Mouse (Mus musculus): ENCODE data around the gene Etfa. TPM values are rescaled to one million over a fixed set of nuclear protein-coding genes. Genes with fewer than 3 reads are reported as not detected.

Gene Etfa
- total RNA-seq, 1 experiment from 2014 or later = 49.0 TPM

DNA sequence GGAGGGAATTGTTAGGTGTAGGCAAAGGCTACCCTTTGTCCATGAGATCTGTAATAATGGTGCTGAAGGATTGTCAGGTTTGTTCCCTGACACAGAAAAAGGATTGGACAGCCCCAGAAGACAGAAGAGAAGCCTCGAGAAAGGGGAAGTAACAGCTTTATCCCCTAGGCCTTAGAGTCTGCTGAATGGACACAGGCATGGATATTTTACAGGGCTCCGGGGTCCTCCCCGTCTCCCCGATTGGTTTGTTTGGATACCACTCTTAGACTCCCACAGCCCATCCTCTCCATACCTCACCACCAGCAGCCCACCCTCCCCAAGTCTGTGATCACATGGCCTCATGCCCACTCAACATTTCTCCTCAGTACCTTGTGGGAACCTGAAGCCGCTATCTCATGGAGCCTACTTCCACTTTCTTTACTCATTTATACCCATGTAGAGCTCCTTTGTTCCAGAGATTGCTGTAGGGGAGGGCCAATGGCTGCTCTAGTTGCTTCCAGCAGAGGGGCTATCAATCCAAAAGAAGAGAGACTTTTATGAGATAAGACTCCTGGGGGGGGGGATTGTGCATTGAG is 72.8 kb downstream of the Etfa start:
- ATAC-seq (replicated peaks in 1 of 2; ENCODE audit: insufficient read depth in 1 of 2, low FRiP score in 2 of 2, low TSS enrichment in 1 of 2, low read depth in 1 of 2, poor library complexity in 2 of 2, severe bottlenecking in 2 of 2) = no peak

DNA sequence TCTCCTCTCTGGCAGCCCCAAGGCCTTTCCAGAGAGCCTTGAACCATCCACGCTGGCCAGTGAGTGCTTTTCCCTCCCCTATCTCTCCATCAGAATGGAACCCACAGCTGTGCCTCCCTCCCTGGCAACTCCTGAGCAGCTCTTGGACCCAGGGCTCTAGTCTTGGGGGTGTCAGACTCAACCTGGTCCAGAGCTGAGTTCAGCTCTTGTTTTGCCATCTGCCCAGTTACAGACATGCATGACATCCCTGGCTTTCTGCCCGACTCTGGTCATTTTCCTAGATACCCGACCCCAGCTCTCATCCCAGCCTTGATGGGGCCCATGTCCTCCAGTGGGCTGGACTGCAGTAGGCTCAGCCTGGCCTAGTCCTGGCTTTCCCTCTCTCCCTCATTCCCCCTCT is 73.6 kb downstream of the Etfa start:
- ATAC-seq (replicated peaks in 1 of 2; ENCODE audit: insufficient read depth in 1 of 2, low FRiP score in 2 of 2, low TSS enrichment in 1 of 2, low read depth in 1 of 2, poor library complexity in 2 of 2, severe bottlenecking in 2 of 2) = no peak

GRCm38 (mm10) chr9:55433875-55434274 is 78.2 kb downstream of the Etfa start:
- ATAC-seq (replicated peaks in 1 of 2; ENCODE audit: insufficient read depth in 1 of 2, low FRiP score in 2 of 2, low TSS enrichment in 1 of 2, low read depth in 1 of 2, poor library complexity in 2 of 2, severe bottlenecking in 2 of 2) = no peak

DNA sequence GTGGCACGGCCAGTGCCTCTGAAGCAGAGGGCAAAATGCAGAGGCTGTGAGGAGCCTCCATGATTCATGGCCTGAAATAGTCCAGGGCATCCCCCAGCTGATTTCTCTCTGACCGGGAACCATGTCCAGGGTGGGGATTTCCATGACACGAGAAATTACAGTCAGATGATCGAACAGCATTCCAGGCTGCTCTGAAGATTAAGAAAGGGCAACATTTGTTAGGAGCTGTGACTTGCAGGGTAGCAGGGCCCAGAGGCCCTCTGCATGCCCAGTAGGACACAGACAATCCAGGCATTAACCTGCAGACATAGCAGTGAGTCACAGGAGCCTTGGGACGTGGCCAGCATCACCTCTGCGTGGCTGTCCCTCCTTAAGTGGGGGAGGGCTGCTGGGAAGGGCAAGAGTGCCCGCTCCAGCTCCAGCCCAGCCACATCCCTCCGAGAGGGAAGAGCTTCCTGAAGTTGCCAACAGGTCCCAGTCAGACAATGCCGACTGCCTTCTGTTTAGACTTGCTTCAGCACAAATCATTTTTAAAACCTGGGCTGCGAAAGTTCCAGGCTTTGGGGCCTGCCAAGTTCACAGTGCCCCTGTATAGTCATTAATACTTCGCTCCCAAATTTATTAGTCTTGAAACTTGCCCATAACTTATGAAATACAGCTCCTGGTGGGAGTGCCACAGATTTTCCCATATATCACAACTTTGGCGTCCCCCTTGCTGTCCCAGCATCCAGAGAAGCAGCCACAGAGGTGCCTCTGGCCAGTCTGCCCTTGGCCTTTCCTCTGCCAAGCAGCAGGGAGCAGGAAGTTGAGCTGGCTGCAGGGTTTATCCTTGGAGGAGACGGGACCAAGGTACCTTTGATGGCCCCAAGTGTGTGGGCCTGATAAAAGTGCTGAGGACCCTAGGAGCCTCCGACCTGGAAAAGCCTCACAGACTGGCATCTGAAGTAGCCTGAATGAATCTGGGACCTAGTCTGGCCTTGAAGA is 79.4 kb downstream of the Etfa start:
- no peak for ATAC-seq (replicated peaks in 1 of 2; ENCODE audit: insufficient read depth in 1 of 2, low FRiP score in 2 of 2, low TSS enrichment in 1 of 2, low read depth in 1 of 2, poor library complexity in 2 of 2, severe bottlenecking in 2 of 2)

DNA sequence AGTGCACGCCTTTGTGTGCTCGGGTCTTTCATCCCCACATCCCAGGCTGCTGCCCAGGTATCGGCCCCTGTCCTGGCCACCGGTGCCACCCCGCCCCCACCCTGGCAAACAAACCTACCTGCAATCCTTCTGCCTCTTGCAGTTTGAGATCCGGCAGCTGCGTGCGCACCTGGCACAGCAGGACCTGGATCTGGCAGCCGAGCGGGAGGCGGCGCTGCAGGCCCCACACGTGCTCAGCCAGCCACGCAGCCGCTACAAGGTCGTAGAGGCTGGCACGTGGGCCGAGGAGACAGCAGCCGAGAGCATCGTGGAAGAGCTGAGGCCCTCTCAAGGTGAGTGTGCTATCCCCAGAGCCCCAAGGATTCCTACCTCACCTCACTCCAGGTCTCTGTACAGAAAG is 81.9 kb downstream of the Etfa start:
- no peak for ATAC-seq (replicated peaks in 1 of 2; ENCODE audit: insufficient read depth in 1 of 2, low FRiP score in 2 of 2, low TSS enrichment in 1 of 2, low read depth in 1 of 2, poor library complexity in 2 of 2, severe bottlenecking in 2 of 2)

- peak; percentile 81 to 89 for ATAC-seq (replicated peaks in 1 of 2; ENCODE audit: insufficient read depth in 1 of 2, low FRiP score in 2 of 2, low TSS enrichment in 1 of 2, low read depth in 1 of 2, poor library complexity in 2 of 2, severe bottlenecking in 2 of 2)
These were observed 82.6 kb downstream of the Etfa start for GRCm38 (mm10) chr9:55429242-55429975.

- ATAC-seq (replicated peaks in 1 of 2; ENCODE audit: insufficient read depth in 1 of 2, low FRiP score in 2 of 2, low TSS enrichment in 1 of 2, low read depth in 1 of 2, poor library complexity in 2 of 2, severe bottlenecking in 2 of 2) = no peak
These were observed 86.7 kb downstream of the Etfa start for GRCm38 (mm10) chr9:55425271-55425810.

DNA sequence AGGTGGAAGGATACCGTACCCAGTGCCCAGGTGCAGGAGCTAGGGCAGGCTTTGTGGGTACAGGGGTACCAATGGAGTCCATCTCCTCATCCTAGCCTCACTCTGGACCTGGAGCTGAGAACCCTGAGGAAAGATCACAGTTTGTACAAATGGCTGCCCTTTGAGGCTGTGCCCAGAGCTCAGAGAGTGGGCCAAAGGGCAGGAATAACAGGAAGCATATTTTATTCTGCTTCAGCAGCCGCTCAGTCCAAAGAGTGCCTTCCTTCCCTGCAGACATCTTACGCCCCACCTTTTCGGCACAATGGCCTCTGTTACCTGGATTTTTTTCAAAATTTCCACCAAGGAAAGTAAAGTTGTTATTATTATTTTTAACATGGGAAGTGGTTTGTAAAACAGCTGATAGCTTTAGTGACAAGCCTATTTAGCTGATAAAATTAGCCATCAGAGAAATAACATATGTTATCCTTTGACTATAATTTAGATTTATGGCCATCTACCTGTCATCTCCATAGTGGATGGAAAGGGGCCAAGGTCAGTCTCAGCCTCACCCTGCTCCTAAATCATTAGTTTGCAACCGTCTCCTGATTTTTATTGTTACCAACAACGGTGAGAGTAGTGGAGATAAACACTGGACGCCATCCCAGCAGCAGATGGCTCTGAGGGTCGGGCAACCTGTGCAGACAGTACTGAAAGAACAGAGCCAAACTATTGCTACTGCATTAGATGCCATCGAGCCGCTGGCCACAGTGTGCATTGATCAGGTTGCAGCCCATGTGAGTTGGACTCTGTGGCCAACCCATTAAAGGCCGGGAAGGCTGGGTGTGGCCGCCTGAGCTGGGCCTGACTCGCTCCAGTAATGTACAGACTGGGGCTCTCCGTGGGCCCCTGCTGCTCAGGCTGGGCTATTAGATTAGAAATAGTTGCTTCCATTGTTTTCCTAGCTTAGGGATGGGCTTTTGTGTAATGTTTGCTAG is 88.3 kb downstream of the Etfa start:
- no peak for ATAC-seq (replicated peaks in 1 of 2; ENCODE audit: insufficient read depth in 1 of 2, low FRiP score in 2 of 2, low TSS enrichment in 1 of 2, low read depth in 1 of 2, poor library complexity in 2 of 2, severe bottlenecking in 2 of 2)

DNA sequence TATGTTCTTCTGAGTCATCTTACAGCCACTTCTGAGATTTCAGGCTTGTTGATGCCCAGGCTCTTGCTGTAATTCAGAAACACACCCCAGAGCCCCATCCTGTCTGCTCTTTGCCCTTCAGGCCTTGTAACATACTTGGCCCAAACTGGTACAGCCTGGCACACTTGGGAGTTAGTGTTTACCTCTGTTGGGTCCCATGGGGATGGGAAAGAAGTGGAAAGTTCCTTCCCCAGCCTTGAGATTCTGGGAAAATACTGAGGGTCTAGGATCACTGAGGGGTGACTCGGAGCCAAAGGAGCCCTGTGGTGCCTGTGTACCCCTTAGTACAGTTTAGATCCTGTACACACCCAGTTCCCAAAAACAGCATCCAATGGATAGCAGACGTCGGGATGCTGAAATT is 90.3 kb downstream of the Etfa start:
- no peak for ATAC-seq (replicated peaks in 1 of 2; ENCODE audit: insufficient read depth in 1 of 2, low FRiP score in 2 of 2, low TSS enrichment in 1 of 2, low read depth in 1 of 2, poor library complexity in 2 of 2, severe bottlenecking in 2 of 2)

- ATAC-seq (replicated peaks in 1 of 2; ENCODE audit: insufficient read depth in 1 of 2, low FRiP score in 2 of 2, low TSS enrichment in 1 of 2, low read depth in 1 of 2, poor library complexity in 2 of 2, severe bottlenecking in 2 of 2) = no peak
These were observed 100.9 kb downstream of the Etfa start for GRCm38 (mm10) chr9:55411154-55411553.

DNA sequence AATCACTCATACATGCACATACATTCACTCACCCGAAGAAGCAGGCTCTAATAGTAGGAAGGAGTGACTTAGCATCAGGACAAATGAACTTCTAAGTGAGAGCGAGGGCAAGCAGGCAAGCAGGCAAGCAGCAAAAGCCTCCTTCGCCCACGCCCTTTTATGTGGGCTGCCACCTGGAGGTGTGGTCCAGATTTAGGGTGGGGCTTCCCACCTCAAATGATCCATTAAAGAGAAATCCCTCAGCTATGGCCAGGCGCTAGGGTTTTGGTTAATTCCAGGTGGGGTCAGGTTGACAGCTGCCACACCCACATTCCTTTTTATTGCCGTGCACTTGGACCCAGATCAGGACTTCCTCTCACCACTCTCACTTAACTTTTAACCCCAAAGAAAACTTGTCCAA is 101.6 kb downstream of the Etfa start:
- ATAC-seq (replicated peaks in 1 of 2; ENCODE audit: insufficient read depth in 1 of 2, low FRiP score in 2 of 2, low TSS enrichment in 1 of 2, low read depth in 1 of 2, poor library complexity in 2 of 2, severe bottlenecking in 2 of 2) = no peak

GRCm38 (mm10) chr9:55409833-55410232 is 102.2 kb downstream of the Etfa start:
- no peak for ATAC-seq (replicated peaks in 1 of 2; ENCODE audit: insufficient read depth in 1 of 2, low FRiP score in 2 of 2, low TSS enrichment in 1 of 2, low read depth in 1 of 2, poor library complexity in 2 of 2, severe bottlenecking in 2 of 2)

GRCm38 (mm10) chr9:55408851-55409250 is 103.2 kb downstream of the Etfa start:
- no peak for ATAC-seq (replicated peaks in 1 of 2; ENCODE audit: insufficient read depth in 1 of 2, low FRiP score in 2 of 2, low TSS enrichment in 1 of 2, low read depth in 1 of 2, poor library complexity in 2 of 2, severe bottlenecking in 2 of 2)

DNA sequence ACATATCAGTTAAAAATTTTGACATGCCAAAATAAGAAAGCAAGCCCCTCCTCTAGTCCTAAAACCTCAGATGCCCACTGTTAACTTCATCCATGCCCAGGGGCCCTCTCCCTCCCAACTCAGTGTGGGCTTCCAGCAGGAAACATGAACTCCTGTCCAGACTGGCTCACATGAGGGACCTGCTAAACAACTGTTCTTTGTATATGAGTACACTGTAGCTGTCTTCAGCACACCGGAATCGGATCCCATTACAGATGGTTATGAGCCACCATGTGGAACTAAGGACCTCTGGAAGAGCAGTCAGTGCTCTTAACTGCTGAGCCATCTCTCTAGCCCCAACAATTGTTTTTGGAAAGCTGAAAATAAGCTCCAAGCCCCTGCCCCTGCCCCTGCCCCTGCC is 105.3 kb downstream of the Etfa start:
- ATAC-seq (replicated peaks in 1 of 2; ENCODE audit: insufficient read depth in 1 of 2, low FRiP score in 2 of 2, low TSS enrichment in 1 of 2, low read depth in 1 of 2, poor library complexity in 2 of 2, severe bottlenecking in 2 of 2) = no peak

- ATAC-seq (replicated peaks in 1 of 2; ENCODE audit: insufficient read depth in 1 of 2, low FRiP score in 2 of 2, low TSS enrichment in 1 of 2, low read depth in 1 of 2, poor library complexity in 2 of 2, severe bottlenecking in 2 of 2) = no peak
These were observed 106.9 kb downstream of the Etfa start for GRCm38 (mm10) chr9:55404976-55405702.
